17 mouse cellular contexts compared by ENCODE assay signal in genomic region chr16:50230624-50231023, GRCm38 (mm10).
DNase-seq lines count a peak whose midpoint lies in the region; ATAC-seq lines count a peak whose summit lies in the region.
"Had no signal": no experiment of that assay in that cellular context is flagged by ENCODE, and none has a peak within 500 bp of the region (broad histone marks: within the 10 kb centered on the region; RNA-seq: fewer than 3 reads in every experiment).

No protein-coding gene starts in this region.

- peak; percentile 71 for ATAC-seq in activated CD4-positive, CD25-positive, alpha-beta regulatory T cell, adult 4 months
- peak; percentile 76 for ATAC-seq in inflammation-experienced regulatory T-cells, adult 6 months
- no peak for ATAC-seq in erythroblast, adult 5-6 weeks (replicated peaks; ENCODE audit: low FRiP score, poor library complexity, severe bottlenecking)
- ATAC-seq: forebrain, embryonic 14.5 days; forebrain, embryonic 16.5 days; Patski had no signal

- DNase-seq in CD4-positive helper T cell, adult 2 months (ENCODE audit: low read depth, low spot score): peak; percentile 16
- no peak for DNase-seq in heart, adult 18-20 months
- DNase-seq: adrenal gland, adult 2 months; adrenal gland, postnatal 10 days; adrenal gland, postnatal 25 days; B cell, adult 2 months; cerebellum, adult 11 months; cerebellum, adult 2 months; cerebellum, adult 9-10 months; cerebellum, postnatal 10 days; cerebellum, postnatal 25 days had no signal
